ENCODE assay signal across 22 mouse cellular contexts in genomic region chr10:76712500-76712899, GRCm38 (mm10). TPM values are rescaled to one million over a fixed set of nuclear protein-coding genes. Genes with fewer than 3 reads are reported as not detected.
DNase-seq lines count a peak whose midpoint lies in the region; ATAC-seq lines count a peak whose summit lies in the region.
"Had no signal": no experiment of that assay in that cellular context is flagged by ENCODE, and none has a peak within 500 bp of the region (broad histone marks: within the 10 kb centered on the region; RNA-seq: fewer than 3 reads in every experiment).

No protein-coding gene starts in this region.

- DNase-seq in kidney, adult 11 months: peak; percentile 24
- peak; percentile 30 for DNase-seq in kidney, adult 9 months
- no peak for DNase-seq in kidney, postnatal 10 days
- peak; percentile 29 to 45 for DNase-seq in kidney, postnatal 36 days
- no peak for DNase-seq in kidney, postnatal 4 days
- DNase-seq: adrenal gland, adult 2 months; adrenal gland, postnatal 10 days; adrenal gland, postnatal 25 days; cerebellum, adult 11 months; cerebellum, adult 18-20 months; cerebellum, adult 8-10 months; cerebellum, adult 9-11 months; cerebellum, postnatal 14 days; cerebellum, postnatal 36 days; embryo, embryonic 11 days had no signal

- 86% methylated on average over 3 of the region's 3 CpGs for WGBS in kidney, embryonic 15.5 days

- no peak for ATAC-seq in kidney, embryonic 15.5 days (replicated peaks; ENCODE audit: low FRiP score)
- ATAC-seq: forebrain, embryonic 14.5 days had no signal

- no peaks in the 10 kb centered on the region for H3K9me3 ChIP-seq in kidney, embryonic 15.5 days (replicated peaks)
- H3K9me3 ChIP-seq: embryonic facial prominence, embryonic 15.5 days; forebrain, embryonic 10.5 days; forebrain, embryonic 12.5 days had no signal

- no peak overlapping the region for H3K9ac ChIP-seq in kidney, embryonic 15.5 days
- H3K9ac ChIP-seq: embryonic facial prominence, embryonic 13.5 days; embryonic facial prominence, embryonic 15.5 days; forebrain, embryonic 12.5 days had no signal

- H3K27me3 ChIP-seq in kidney, embryonic 15.5 days: no peaks in the 10 kb centered on the region
- H3K27me3 ChIP-seq: embryonic facial prominence, embryonic 13.5 days; embryonic facial prominence, embryonic 15.5 days; forebrain, embryonic 12.5 days had no signal

- no peak overlapping the region for H3K4me2 ChIP-seq in kidney, embryonic 15.5 days
- H3K4me2 ChIP-seq: embryonic facial prominence, embryonic 13.5 days; embryonic facial prominence, embryonic 15.5 days; forebrain, embryonic 12.5 days had no signal

- no peaks in the 10 kb centered on the region for H3K4me1 ChIP-seq in kidney, embryonic 15.5 days
- H3K4me1 ChIP-seq: embryonic facial prominence, embryonic 13.5 days; embryonic facial prominence, embryonic 15.5 days; forebrain, embryonic 10.5 days; forebrain, embryonic 12.5 days had no signal

- H3K36me3 ChIP-seq in kidney, embryonic 15.5 days: peaks cover 46% of the 10 kb centered on the region
- H3K36me3 ChIP-seq: forebrain, embryonic 10.5 days; forebrain, embryonic 12.5 days had no signal

- no peak overlapping the region for H3K4me3 ChIP-seq in kidney, embryonic 15.5 days (replicated peaks)
- H3K4me3 ChIP-seq: embryonic facial prominence, embryonic 13.5 days; embryonic facial prominence, embryonic 15.5 days; erythroblast, embryonic 14.5 days; forebrain, embryonic 10.5 days; forebrain, embryonic 12.5 days had no signal

- H3K27ac ChIP-seq in kidney, embryonic 15.5 days: no peak overlapping the region
- H3K27ac ChIP-seq: embryonic facial prominence, embryonic 13.5 days; embryonic facial prominence, embryonic 15.5 days; forebrain, embryonic 10.5 days; forebrain, embryonic 12.5 days had no signal

RNA-seq across cellular contexts. Expression of gene Col6a1, which starts 13.5 kb away (rescaled TPM):
- 75.3 and 112 TPM in 2 replicates for polyA plus RNA-seq in kidney, embryonic 15.5 days (2015; fragmentation: Nextera tagmentation; extraction: Ambion mirVana)
- polyA plus RNA-seq: erythroblast, embryonic 14.5 days had no signal

Comparison
In these comparisons a context has a peak if more than half of its experiments do, and no peak if none do; other contexts are left out.
1. DNase-seq: peak in kidney, adult 11 months (single experiment), kidney, adult 9 months (single experiment) and kidney, postnatal 36 days (2 of 2); none in kidney, postnatal 10 days (single experiment) and kidney, postnatal 4 days (0 of 2).